Mouse (Mus musculus) adrenal gland, postnatal 0 days (tissue): ENCODE measurements around the gene Cacna2d4. TPM values are rescaled to one million over a fixed set of nuclear protein-coding genes. Genes with fewer than 3 reads are reported as not detected.

Experiments used
- polyA plus RNA-seq: library from polyadenylated mRNA; unstranded; fragments of >200 nt; fragmentation: Nextera tagmentation; extraction: Ambion mirVana; gene quantifications from 2 replicates; pipeline ENCODE4 v1.2.1, GENCODE M21; 2015

Cacna2d4 gene
- polyA plus RNA-seq = 0.17 TPM in 1 of 2 replicates, not detected in the other

DNA sequence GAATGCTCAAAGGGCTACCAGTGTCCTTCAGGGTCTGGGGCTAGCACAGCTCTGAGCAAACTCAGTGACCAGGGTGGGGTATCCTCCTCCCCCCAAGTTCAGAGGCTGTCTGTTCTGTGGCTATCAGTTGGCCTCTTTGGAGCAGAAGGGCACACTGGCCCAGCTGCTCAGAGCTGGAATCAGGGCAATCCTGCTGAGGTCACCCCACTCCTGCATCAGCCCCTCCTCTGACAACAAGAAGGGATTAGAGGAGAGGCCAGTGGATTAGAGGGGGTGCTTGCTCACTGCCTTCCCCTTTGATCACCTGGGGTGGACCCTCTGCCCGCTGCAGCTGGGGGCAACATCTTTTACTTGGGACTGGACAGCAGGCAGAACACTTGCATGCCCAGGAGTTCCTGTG, at the start of gene Cacna2d4:
TSS of gene Cacna2d4 (plus strand) at position 286 of the 400 bp plus-strand sequence.

DNA sequence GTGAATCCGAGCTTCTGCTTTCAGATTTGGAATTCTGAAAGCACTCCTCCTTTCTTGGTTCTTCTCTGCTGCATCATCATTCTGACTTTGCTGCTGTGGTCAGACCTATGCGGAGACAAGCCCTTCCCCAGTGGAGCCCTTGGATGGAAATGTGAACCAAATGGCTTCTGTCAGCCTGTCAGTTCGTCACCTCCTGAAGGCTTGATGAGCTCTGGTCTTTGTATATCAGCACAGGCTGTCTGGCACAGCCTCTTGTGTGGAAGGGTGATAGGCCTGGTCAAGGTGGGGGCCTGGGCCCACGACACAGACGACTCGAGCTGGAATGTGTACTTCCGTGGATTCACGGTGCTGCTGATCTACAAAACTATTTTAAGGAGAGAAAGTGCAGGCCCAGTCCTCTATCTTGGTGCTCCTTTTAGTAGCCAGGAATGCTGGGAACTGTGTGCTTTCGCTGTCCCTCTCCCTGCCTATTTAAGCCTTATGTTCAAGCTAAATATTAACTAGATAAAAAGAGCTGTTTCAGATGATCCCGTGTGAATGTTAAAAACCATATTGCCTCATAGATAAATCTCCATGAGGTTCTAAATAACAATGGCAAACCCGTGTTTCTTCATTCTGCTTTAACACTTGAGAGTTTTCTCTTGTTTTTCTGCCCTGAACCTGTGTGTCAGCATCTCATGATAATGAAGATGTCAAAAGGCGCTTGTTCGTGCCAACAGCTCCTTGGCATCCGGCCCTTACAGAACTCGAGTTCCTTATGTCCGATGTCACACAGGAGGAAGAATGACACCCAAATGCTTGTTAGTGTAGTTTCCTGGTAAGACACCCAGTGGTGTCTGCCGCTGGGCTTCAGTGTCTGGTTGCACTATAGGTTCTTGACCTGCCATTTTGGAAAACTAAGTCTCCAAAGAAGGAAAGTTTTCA, 39.7 kb upstream of the Cacna2d4 start, which contains the start of gene Cacna1c:
TSS of gene Cacna1c (minus strand) at position 37 of the 924 bp plus-strand sequence.

DNA sequence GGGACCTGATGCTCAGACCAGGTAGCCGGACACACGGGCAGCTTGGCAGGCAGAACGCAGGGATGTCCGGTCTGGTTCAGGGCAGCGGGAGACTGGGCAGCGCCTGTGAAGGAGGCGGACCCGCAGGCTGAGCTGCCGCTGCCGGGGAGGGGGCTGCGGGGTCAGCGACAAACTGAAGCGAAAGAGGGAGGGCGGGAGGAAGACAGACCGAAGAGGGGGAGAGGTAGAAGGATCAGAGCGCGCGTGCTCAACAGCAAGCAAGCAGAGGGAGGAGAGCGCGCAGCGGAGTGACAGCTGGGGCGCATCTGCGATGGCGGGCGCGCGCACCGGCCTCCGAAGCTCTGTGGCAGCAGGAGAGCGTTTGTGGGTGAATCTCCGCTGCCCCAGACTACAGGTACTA, 94.2 kb downstream of the Cacna2d4 start, which contains the start of gene Lrtm2:
TSS of gene Lrtm2 (minus strand) at position 261 of the 400 bp plus-strand sequence.

Other genes starting within 250 kb of the Cacna2d4 start
- gene Dcp1b, start 61.3 kb upstream of the Cacna2d4 start, polyA plus RNA-seq = 7.5 and 7.9 TPM in 2 replicates
- gene Cacna1c, start 40.1 kb upstream of the Cacna2d4 start, polyA plus RNA-seq = 5.5 and 6.4 TPM in 2 replicates
- 0.12 TPM in 1 of 2 replicates, not detected in the other for gene Lrtm2, start 94.2 kb downstream of the Cacna2d4 start, polyA plus RNA-seq
- 30.2 and 68.5 TPM in 2 replicates for gene Adipor2, start 181.2 kb downstream of the Cacna2d4 start, polyA plus RNA-seq
- gene Fbxl14, start 243.1 kb downstream of the Cacna2d4 start, polyA plus RNA-seq = 3.8 and 5.2 TPM in 2 replicates